Mouse (Mus musculus): ENCODE results near the gene Cog6. TPM values are rescaled to one million over a fixed set of nuclear protein-coding genes. Genes with fewer than 3 reads are reported as not detected.

The Cog6 gene
- total and polyA plus RNA-seq, 3 experiments: 15.6 to 25.8 (median 18.4) TPM

GRCm38 (mm10) chr3:52983772-52984171 is 33.3 kb downstream of the Cog6 start:
- Histone ChIP-seq H3K27me3 (replicated peaks) (no peaks in the 10 kb centered on the region), H3K36me3 (replicated peaks in 1 of 2; ENCODE audit: control insufficient read depth in 1 of 2, insufficient read depth in 1 of 2, low read length in 1 of 2) (peaks cover 37 to 48% of the 10 kb centered on the region in 2 experiments), H3K4me2 (ENCODE audit: insufficient read depth, low read depth, poor library complexity, severe bottlenecking) (no peak overlapping the region), H3K4me1 (ENCODE audit: control insufficient read depth in 1 of 2, insufficient read depth in 2 of 2) (peaks cover 0 to 4% of the 10 kb centered on the region in 2 experiments; a peak in 1 of 4 replicates), H3K9ac (ENCODE audit: insufficient read depth, low read depth) (no peak overlapping the region), H3K79me2 (replicated peaks; ENCODE audit: control insufficient read depth, extremely low read depth, insufficient read depth, poor library complexity, severe bottlenecking) (no peaks in the 10 kb centered on the region), H3K9me3 (replicated peaks; ENCODE audit: low read length) (no peaks in the 10 kb centered on the region), H3K4me3 (replicated peaks in 1 of 3; ENCODE audit: low read depth in 2 of 3, low read length in 2 of 3, poor library complexity in 1 of 3) (no peak overlapping the region), H3K27ac (ENCODE audit: insufficient read depth, low read depth) (no peak overlapping the region)
- TF ChIP-seq CHD2 (IDR thresholded peaks at IDR 0.05; ENCODE audit: low read length) (no peak), MXI1 (IDR thresholded peaks at IDR 0.05; ENCODE audit: low read depth, low read length) (no peak), ZNF384 (IDR thresholded peaks at IDR 0.05; ENCODE audit: low read depth, low read length) (no peak), GABPA (IDR thresholded peaks at IDR 0.05; ENCODE audit: insufficient replicate concordance, low read depth, low read length) (no peak), MAFK (IDR thresholded peaks at IDR 0.05; ENCODE audit: insufficient replicate concordance, low read length) (no peak), RAD21 (IDR thresholded peaks at IDR 0.05; ENCODE audit: low read depth, low read length) (no peak), RCOR1 (conservative IDR thresholded peaks at IDR 0.05; ENCODE audit: low read depth, low read length) (no peak), SMC3 (IDR thresholded peaks at IDR 0.05; ENCODE audit: low read depth, low read length) (no peak), CTCF (conservative IDR thresholded peaks at IDR 0.05 in 1 of 2, IDR thresholded peaks at IDR 0.05 in 1 of 2; ENCODE audit: low read depth in 2 of 2, low read length in 2 of 2) (no peak), PAX5 (IDR thresholded peaks at IDR 0.05; ENCODE audit: low read length) (no peak), ZC3H11A (IDR thresholded peaks at IDR 0.05; ENCODE audit: low read depth, low read length) (no peak), ZKSCAN1 (IDR thresholded peaks at IDR 0.05; ENCODE audit: borderline replicate concordance, low read depth, low read length) (no peak), NRF1 (IDR thresholded peaks at IDR 0.05; ENCODE audit: low read depth, low read length) (no peak), KAT2A (IDR thresholded peaks at IDR 0.05; ENCODE audit: insufficient replicate concordance, low read length) (no peak), MEF2A (IDR thresholded peaks at IDR 0.05; ENCODE audit: borderline replicate concordance, low read depth, low read length) (no peak), TCF12 (IDR thresholded peaks at IDR 0.05; ENCODE audit: low read depth, low read length) (no peak), BHLHE40 (IDR thresholded peaks at IDR 0.05; ENCODE audit: low read depth, low read length) (no peak), EP300 (IDR thresholded peaks at IDR 0.05; ENCODE audit: low read length) (no peak)
- in situ Hi-C loops (cut with MboI; ENCODE audit: low pct_ligation_motif_present, low pct_unique_long_range_greater_than_20kb, low sequenced_read_pairs): no loop called here
- DNase-seq (ENCODE audit: extremely low read depth): no peak
- dilution Hi-C loops (cut with MboI; ENCODE audit: extremely low pct_ligation_motif_present, extremely low pct_unique_long_range_greater_than_20kb, low sequenced_read_pairs): no loop called here

GRCm38 (mm10) chr3:52982993-52983392 is 34.0 kb downstream of the Cog6 start:
- Histone ChIP-seq H3K4me1 (ENCODE audit: control insufficient read depth in 1 of 2, insufficient read depth in 2 of 2) (peaks cover 0 to 4% of the 10 kb centered on the region in 2 experiments; a peak in 1 of 4 replicates), H3K36me3 (replicated peaks in 1 of 2; ENCODE audit: control insufficient read depth in 1 of 2, insufficient read depth in 1 of 2, low read length in 1 of 2) (peaks cover 29 to 41% of the 10 kb centered on the region in 2 experiments), H3K27ac (ENCODE audit: insufficient read depth, low read depth) (no peak overlapping the region), H3K9ac (ENCODE audit: insufficient read depth, low read depth) (no peak overlapping the region), H3K9me3 (replicated peaks; ENCODE audit: low read length) (no peaks in the 10 kb centered on the region), H3K4me2 (ENCODE audit: insufficient read depth, low read depth, poor library complexity, severe bottlenecking) (no peak overlapping the region), H3K4me3 (replicated peaks in 1 of 3; ENCODE audit: low read depth in 2 of 3, low read length in 2 of 3, poor library complexity in 1 of 3) (no peak overlapping the region), H3K27me3 (replicated peaks) (no peaks in the 10 kb centered on the region), H3K79me2 (replicated peaks; ENCODE audit: control insufficient read depth, extremely low read depth, insufficient read depth, poor library complexity, severe bottlenecking) (no peaks in the 10 kb centered on the region)
- in situ Hi-C loops (cut with MboI; ENCODE audit: low pct_ligation_motif_present, low pct_unique_long_range_greater_than_20kb, low sequenced_read_pairs) (no loop called here), dilution Hi-C loops (cut with MboI; ENCODE audit: extremely low pct_ligation_motif_present, extremely low pct_unique_long_range_greater_than_20kb, low sequenced_read_pairs) (no loop called here)
- no peak for DNase-seq (ENCODE audit: extremely low read depth)
- no peak for TF ChIP-seq KAT2A (IDR thresholded peaks at IDR 0.05; ENCODE audit: insufficient replicate concordance, low read length)
- no peak for TF ChIP-seq USF2 (conservative IDR thresholded peaks at IDR 0.05; ENCODE audit: low read depth, low read length)
- TF ChIP-seq ZKSCAN1 (IDR thresholded peaks at IDR 0.05; ENCODE audit: borderline replicate concordance, low read depth, low read length): no peak
- TF ChIP-seq USF1 (IDR thresholded peaks at IDR 0.05; ENCODE audit: low read depth, low read length): no peak
- no peak for TF ChIP-seq EP300 (IDR thresholded peaks at IDR 0.05; ENCODE audit: low read length)
- TF ChIP-seq ZMIZ1 (IDR thresholded peaks at IDR 0.05; ENCODE audit: low read depth, low read length): no peak
- no peak for TF ChIP-seq POLR2AphosphoS2 (IDR thresholded peaks at IDR 0.05; ENCODE audit: low read depth, low read length)
- no peak for TF ChIP-seq ETS1 (conservative IDR thresholded peaks at IDR 0.05; ENCODE audit: low read depth, low read length)
- TF ChIP-seq HCFC1 (IDR thresholded peaks at IDR 0.05; ENCODE audit: low read depth, low read length): no peak
- TF ChIP-seq ZNF384 (IDR thresholded peaks at IDR 0.05; ENCODE audit: low read depth, low read length): no peak
- TF ChIP-seq MAFK (IDR thresholded peaks at IDR 0.05; ENCODE audit: insufficient replicate concordance, low read length): no peak

All from CH12.LX (cell line).